Mouse (Mus musculus) heart, adult 2 months (tissue): ENCODE measurements around the gene 2810021J22Rik.

Experiments
- EP300 ChIP-seq: fragments of 200-500 bp; IDR thresholded peaks from 2 replicates; pipeline ENCODE4 v1.6.1; 2011; ENCODE audit warnings: low read depth, low read length, control low read depth; ENCODE audit not compliant: insufficient read depth
- POLR2A ChIP-seq: fragments of 200-500 bp; IDR thresholded peaks from 2 replicates; pipeline ENCODE4 v1.6.1; 2011; ENCODE audit warnings: mild to moderate bottlenecking, low read depth, low read length, control low read depth; ENCODE audit not compliant: insufficient read depth

DNA sequence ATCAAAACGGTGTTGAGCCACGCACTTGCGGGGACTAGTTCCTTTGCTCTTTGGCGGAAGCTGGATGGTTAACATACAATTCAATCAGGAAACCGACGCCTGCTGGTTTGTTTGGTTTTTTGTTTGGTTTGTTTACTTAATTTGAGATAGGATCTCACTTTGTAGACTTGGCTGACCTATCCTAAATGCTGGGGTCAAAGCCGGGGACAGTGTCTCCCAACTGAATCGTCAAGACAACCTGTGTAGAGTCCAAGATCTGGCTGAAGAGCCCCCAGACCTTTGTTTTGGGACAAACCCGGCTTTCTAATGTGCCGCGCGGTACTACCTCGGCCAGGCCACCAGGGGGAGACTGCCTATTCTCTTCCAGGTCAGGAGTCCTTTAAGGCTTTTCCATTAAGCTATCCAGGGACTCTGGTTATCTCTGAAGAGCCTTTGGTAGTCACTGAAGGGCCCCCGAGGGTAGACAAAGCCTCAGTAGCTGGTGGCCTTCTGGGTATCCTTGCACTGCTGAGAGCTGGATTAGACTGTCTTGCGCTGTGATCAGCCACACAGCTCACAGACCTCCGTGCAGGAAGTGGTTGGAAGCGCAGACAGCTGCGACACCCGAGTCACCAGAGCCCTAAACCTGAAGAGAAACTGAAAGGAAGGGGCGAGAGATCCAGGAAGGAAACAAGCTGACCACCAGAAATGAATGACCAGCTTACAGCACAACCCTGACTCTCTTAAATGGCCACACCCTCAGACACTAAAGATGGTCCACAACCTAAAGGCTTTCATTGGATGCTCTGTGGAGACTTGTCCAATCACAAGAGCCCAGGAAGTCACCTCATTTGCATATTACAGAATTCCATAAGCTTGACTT is 61.0 kb downstream of the 2810021J22Rik start:
- TF ChIP-seq EP300 (0 out of 2 replicates have a peak, but pooled peaks have one; percentile 3), POLR2A (peak; percentile 63)
